Mouse (Mus musculus) testis, adult 2 months (tissue): ENCODE measurements around the gene Cox4i1. TPM values are rescaled to one million over a fixed set of nuclear protein-coding genes. Genes with fewer than 3 reads are reported as not detected.

Source experiments
- H3K27ac ChIP-seq: fragments of 200-500 bp; 2 replicates; pipeline ENCODE4 v1.5.1; 2012; ENCODE audit warnings: low read depth, low read length; ENCODE audit not compliant: control insufficient read depth, insufficient read depth
- H3K27me3 ChIP-seq: fragments of 200-500 bp; 2 replicates; pipeline ENCODE4 v1.6.1; 2012; ENCODE audit warnings: mild to moderate bottlenecking, low read length, moderate library complexity; ENCODE audit not compliant: control insufficient read depth, insufficient read depth
- H3K36me3 ChIP-seq: fragments of 200-500 bp; 2 replicates; pipeline ENCODE4 v1.6.1; 2012; ENCODE audit warnings: mild to moderate bottlenecking, low read length; ENCODE audit not compliant: control insufficient read depth, insufficient read depth
- H3K4me1 ChIP-seq: fragments of 200-500 bp; 2 replicates; pipeline ENCODE4 v1.6.1; 2012; ENCODE audit warnings: low read length; ENCODE audit not compliant: control insufficient read depth, insufficient read depth
- H3K4me3 ChIP-seq: fragments of 200-500 bp; 2 replicates; pipeline ENCODE4 v1.5.1; 2012; ENCODE audit warnings: low read depth, mild to moderate bottlenecking, low read length, moderate library complexity, mixed read lengths; ENCODE audit not compliant: control insufficient read depth
- CTCF ChIP-seq: fragments of 200-500 bp; IDR thresholded peaks from 2 replicates; pipeline ENCODE4 v1.5.1; 2012; ENCODE audit warnings: low read depth, mild to moderate bottlenecking, inconsistent platforms, low read length, moderate library complexity; ENCODE audit not compliant: control insufficient read depth, insufficient read depth, insufficient replicate concordance
- POLR2A ChIP-seq: fragments of 200-500 bp; IDR thresholded peaks from 2 replicates; pipeline ENCODE4 v1.6.1; 2012; ENCODE audit warnings: low read depth, mild to moderate bottlenecking, inconsistent platforms, low read length, moderate library complexity; ENCODE audit not compliant: control insufficient read depth
- polyA plus RNA-seq: library from polyadenylated mRNA; depleted of rRNA; stranded (reverse); fragments of >200 nt; gene quantifications from 2 replicates; pipeline ENCODE4 v1.2.3, GENCODE M21; 2012

The Cox4i1 gene
- polyA plus RNA-seq, 1 experiment = 803 TPM

GRCm38 (mm10) chr8:120630031-120630430 is 38.0 kb upstream of the Cox4i1 start:
- H3K4me3 ChIP-seq = peak overlapping the region; percentile 51
- no peaks in the 10 kb centered on the region for H3K27me3 ChIP-seq
- peaks cover 11% of the 10 kb centered on the region for H3K4me1 ChIP-seq
- H3K27ac ChIP-seq = no peak overlapping the region
- no peak for TF ChIP-seq POLR2A
- TF ChIP-seq CTCF = no peak
- no peaks in the 10 kb centered on the region for H3K36me3 ChIP-seq

DNA sequence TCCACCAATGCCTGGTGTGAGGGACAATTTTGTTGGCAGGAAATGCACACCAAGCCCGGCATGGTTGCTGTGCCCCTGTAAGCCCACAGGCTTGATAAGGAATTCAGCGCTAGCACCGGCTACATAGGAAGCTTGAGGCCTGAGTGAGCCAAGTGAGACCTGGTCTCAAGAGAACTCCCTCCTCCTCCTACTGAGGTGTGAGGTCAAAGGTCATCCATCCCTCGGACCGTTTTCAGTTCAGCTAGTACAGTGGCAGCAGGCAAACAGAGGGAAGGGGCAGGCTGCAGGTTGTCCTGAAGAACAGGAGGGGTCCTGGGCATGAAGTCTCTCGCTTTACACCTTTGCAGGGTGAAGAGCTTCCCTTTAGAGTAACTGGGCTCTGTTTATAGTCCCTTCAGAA is 37.2 kb upstream of the Cox4i1 start:
- no peak overlapping the region for H3K27ac ChIP-seq
- no peaks in the 10 kb centered on the region for H3K27me3 ChIP-seq
- TF ChIP-seq CTCF = no peak
- no peak for TF ChIP-seq POLR2A

DNA sequence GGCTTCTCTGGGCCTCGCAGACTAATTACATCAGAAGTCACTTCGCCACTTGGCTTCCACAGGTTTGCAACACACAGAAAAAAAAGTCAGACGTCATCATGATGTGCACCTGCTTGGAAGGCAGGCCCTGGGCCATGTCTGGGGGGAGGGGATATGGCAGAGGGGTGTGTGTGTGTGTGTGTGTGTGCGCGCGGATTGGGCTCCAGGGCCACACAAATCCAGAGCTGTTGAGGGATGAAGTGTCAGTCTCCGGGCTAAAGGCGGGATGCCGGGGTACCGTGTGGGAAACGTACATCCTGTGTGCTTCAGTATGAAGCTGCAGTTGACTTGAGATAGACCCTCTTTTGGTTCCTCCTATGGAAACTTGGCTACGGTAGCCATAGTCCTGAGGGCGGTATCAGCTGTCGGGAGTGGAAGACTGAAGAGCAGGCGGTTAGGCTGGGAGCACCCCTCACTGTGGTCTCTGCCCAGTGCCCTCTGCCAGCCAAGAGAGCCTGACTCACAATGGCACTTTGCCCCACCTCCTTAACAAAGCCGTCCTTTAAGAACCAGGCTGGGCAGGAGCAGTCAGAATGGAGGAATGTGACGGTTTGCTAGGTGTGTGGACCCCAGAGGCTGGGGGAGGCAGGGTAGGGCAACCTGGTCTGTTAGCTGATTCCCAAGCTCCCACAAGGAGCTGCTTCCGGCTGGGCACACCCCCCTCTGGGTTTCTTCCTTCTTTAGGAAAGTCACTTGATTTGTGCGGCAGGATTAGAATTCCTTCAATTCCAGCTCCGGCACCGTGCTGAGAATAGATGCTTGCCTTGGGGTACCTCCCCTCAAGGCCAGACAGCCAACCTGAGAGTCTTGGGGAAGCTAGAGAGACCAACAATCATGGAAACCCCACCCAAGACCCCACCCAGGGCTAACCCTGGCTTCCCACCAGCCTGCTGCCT is 36.3 kb upstream of the Cox4i1 start:
- no peak for TF ChIP-seq CTCF
- TF ChIP-seq POLR2A = no peak
- H3K27ac ChIP-seq = no peak overlapping the region
- H3K36me3 ChIP-seq = no peaks in the 10 kb centered on the region
- H3K4me3 ChIP-seq = no peak overlapping the region; the same call in 1 of the 2 replicates
- no peaks in the 10 kb centered on the region for H3K27me3 ChIP-seq
- H3K4me1 ChIP-seq = peaks cover 7% of the 10 kb centered on the region

More for the DNA sequence above, 37.2 kb upstream of the Cox4i1 start:
- Histone ChIP-seq H3K4me3 (peak overlapping the region; percentile 1; the same call in 1 of the 2 replicates), H3K36me3 (no peaks in the 10 kb centered on the region), H3K4me1 (peaks cover 11% of the 10 kb centered on the region)

- no peaks in the 10 kb centered on the region for H3K27me3 ChIP-seq
- H3K27ac ChIP-seq = no peak overlapping the region
- peaks cover 7% of the 10 kb centered on the region for H3K4me1 ChIP-seq
- TF ChIP-seq CTCF (no peak), POLR2A (no peak)
- peak overlapping the region; percentile 75; the same call in 1 of the 2 replicates for H3K4me3 ChIP-seq
- no peaks in the 10 kb centered on the region for H3K36me3 ChIP-seq
Measured at GRCm38 (mm10) chr8:120632969-120633664, 34.9 kb upstream of the Cox4i1 start.

GRCm38 (mm10) chr8:120633665-120634271 is 34.3 kb upstream of the Cox4i1 start:
- no peak for TF ChIP-seq POLR2A
- TF ChIP-seq CTCF = no peak
- H3K4me1 ChIP-seq = peaks cover 7% of the 10 kb centered on the region
- no peaks in the 10 kb centered on the region for H3K27me3 ChIP-seq
- peak overlapping the region; percentile 75 for H3K4me3 ChIP-seq
- H3K36me3 ChIP-seq = no peaks in the 10 kb centered on the region
- H3K27ac ChIP-seq = no peak overlapping the region

DNA sequence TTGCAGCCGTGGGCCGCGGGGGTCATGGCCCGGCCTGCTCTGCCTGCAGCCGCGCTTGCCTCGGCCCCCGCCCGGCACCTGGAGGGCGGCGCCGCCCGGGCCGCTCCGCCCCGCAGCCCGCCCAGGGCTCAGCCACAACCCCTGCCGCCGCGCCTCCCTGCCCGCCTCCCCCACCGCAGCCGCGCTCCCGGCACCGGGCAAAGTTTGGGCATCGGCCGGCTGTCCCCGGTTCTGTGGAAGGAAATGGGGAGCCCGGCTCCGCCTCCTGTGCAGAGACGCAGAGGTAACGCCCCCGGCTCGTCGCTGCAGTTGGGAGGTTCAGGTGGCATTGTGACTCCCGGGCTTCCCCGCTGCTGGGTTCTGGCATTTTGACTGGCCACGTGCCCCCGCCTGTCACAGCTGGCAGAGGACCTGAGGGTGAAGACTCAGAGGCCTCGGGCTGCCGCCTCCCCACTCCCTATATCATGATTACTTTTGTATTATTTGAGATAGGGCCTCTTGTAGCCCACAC is 33.6 kb upstream of the Cox4i1 start:
- Histone ChIP-seq H3K27me3 (no peaks in the 10 kb centered on the region), H3K4me3 (peak overlapping the region; percentile 75), H3K4me1 (peaks cover 7% of the 10 kb centered on the region), H3K27ac (no peak overlapping the region), H3K36me3 (no peaks in the 10 kb centered on the region)
- TF ChIP-seq CTCF (no peak), POLR2A (no peak)

GRCm38 (mm10) chr8:120641245-120641644 is 26.8 kb upstream of the Cox4i1 start:
- no peak for TF ChIP-seq POLR2A
- peak; percentile 13; the same call in 1 of the 2 replicates for TF ChIP-seq CTCF
- Histone ChIP-seq H3K27ac (no peak overlapping the region), H3K4me1 (no peaks in the 10 kb centered on the region), H3K4me3 (no peak overlapping the region), H3K36me3 (no peaks in the 10 kb centered on the region), H3K27me3 (no peaks in the 10 kb centered on the region)
